Mouse (Mus musculus) liver, embryonic 14 days (tissue): Measurements from ENCODE around the gene Prkcd. TPM values are rescaled to one million over a fixed set of nuclear protein-coding genes. Genes with fewer than 3 reads are reported as not detected.

Experiments used
- polyA plus RNA-seq: library from polyadenylated mRNA; depleted of rRNA; stranded (reverse); fragments of >200 nt; gene quantifications from 2 replicates; pipeline ENCODE4 v1.2.3, GENCODE M21; 2012; rRNA removed

Prkcd gene
- polyA plus RNA-seq = 15.0 and 19.7 TPM in 2 replicates

GRCm38 (mm10) chr14:30625856-30626726 lies at the start of gene Prkcd:
Gene Prkcd (minus strand): TSS chr14:30626210.

DNA sequence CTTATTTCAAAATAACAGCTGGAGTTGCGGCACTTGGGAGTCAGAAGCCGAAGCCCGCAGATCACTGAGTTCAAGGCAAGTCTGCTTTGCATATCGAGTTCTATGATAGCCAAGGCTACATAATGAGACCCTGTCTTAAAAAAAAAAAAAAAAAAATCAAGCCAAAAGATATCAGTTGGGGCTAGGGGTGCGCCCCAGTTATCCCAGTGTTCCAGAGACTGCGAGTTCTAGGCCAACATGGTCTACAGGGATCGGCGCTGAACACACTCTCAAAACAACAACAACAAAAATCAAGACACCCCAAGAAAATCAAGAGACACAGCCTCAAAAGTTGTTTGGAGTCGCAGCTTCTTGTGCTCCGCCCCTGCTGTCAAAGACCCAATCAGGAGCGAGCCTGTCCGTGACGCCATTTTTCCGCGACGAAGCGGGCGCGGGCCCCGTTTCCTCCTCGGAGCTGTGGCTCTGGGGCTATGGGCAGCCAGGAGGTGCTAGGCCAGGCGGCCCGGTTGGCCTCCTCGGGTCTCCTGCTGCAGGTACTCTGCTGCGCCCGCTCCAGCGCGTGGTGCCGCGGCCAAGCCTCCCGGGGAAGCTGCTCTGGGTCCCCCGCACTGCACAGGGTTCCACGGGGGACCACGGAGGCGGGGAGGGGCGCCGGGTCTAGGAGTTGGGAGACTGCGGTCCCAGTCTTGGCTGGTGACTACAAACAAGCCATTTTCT lies 28.1 kb upstream of the Prkcd start, which contains the start of gene Rft1:
Gene Rft1, plus strand, starts transcription at position 418 of the 717 bp plus-strand sequence.

DNA sequence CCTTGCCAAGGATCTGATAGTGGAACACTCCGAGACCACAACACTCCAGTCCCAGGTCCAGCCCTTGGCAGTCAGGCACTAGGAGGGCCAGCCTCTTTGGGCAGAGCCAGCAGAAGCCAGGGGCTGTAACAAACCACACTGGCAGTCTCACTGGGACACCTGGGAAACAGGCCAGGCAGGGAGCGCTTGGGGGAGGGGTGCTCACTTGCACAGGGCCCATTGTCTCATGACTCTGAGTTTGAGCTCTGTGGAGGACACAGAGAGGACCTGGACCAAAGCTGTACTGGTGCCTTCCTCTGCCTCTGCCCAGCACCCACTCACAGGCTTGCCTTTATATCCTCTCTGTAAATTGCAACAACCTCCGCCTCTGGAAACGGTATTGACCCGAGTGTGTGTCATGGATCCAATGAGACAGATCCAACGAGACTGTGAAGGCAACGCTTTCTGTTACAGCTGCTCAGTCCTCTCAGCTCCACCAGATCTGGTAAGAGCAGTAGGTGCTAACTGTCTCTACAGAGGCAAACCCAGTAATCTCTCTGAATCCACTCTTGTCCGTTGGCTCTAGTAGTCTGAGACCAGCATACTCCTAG lies 77.8 kb downstream of the Prkcd start, which contains the start of gene Tkt:
Gene Tkt, plus strand, starts transcription at position 229 of the 590 bp plus-strand sequence.

Other genes with a start within 250 kb of the Prkcd start
- 10.7 and 12.4 TPM in 2 replicates for gene Dcp1a, start 146.7 kb downstream of the Prkcd start, polyA plus RNA-seq
- gene Cacna1d, start 134.8 kb downstream of the Prkcd start, polyA plus RNA-seq = 0.15 and 0.16 TPM in 2 replicates
- 135 and 158 TPM in 2 replicates for gene Tkt, start 77.9 kb downstream of the Prkcd start, polyA plus RNA-seq
- 3.0 and 3.4 TPM in 2 replicates for gene Rft1, start 28.1 kb upstream of the Prkcd start, polyA plus RNA-seq
- 3.3 and 4.7 TPM in 2 replicates for gene Sfmbt1, start 88.6 kb upstream of the Prkcd start, polyA plus RNA-seq
- 5.8 and 6.3 TPM in 2 replicates for gene Tmem110, start 199.4 kb upstream of the Prkcd start, polyA plus RNA-seq